Mouse (Mus musculus) lung, adult 2 months (tissue): ENCODE results near the gene Gm5741. TPM values are rescaled to one million over a fixed set of nuclear protein-coding genes. Genes with fewer than 3 reads are reported as not detected.

ENCODE experiments used
- DNase-seq: peaks from one replicate; pipeline ENCODE4 v3.0.0; 2022
- H3K4me1 ChIP-seq: fragments of 200-500 bp; 2 replicates; pipeline ENCODE4 v1.6.1; 2011; ENCODE audit warnings: low read length; ENCODE audit not compliant: control insufficient read depth, insufficient read depth
- H3K4me3 ChIP-seq: fragments of 200-500 bp; replicated peaks from 2 replicates; pipeline ENCODE3; 2011; ENCODE audit warnings: low read depth, mild to moderate bottlenecking, control low read depth, low read length; ENCODE audit errors: extremely low read depth
- CTCF ChIP-seq: fragments of 200-500 bp; IDR thresholded peaks from 2 replicates; pipeline ENCODE4 v1.5.1; 2011; ENCODE audit warnings: mild to moderate bottlenecking, low read length, control low read depth; ENCODE audit not compliant: insufficient read depth
- POLR2A ChIP-seq: fragments of 200-500 bp; IDR thresholded peaks from 2 replicates; pipeline ENCODE4 v1.6.1; 2011; ENCODE audit warnings: low read depth, mild to moderate bottlenecking, control low read depth, low read length, borderline replicate concordance; ENCODE audit errors: extremely low read depth
- WGBS: fragments of 180-500 bp; shearing (Covaris S2); methylation state at CpG from one replicate; pipeline ENCODE4 v1.1.7; 2018; 5-methylcytosine and 5-hydroxymethylcytosine counted together
- polyA plus RNA-seq: library from polyadenylated mRNA; depleted of rRNA; stranded (reverse); fragments of >200 nt; gene quantifications from 2 replicates; pipeline ENCODE4 v1.2.3, GENCODE M21; 2012

Gm5741 gene
- polyA plus RNA-seq, 1 experiment, result not detected

DNA sequence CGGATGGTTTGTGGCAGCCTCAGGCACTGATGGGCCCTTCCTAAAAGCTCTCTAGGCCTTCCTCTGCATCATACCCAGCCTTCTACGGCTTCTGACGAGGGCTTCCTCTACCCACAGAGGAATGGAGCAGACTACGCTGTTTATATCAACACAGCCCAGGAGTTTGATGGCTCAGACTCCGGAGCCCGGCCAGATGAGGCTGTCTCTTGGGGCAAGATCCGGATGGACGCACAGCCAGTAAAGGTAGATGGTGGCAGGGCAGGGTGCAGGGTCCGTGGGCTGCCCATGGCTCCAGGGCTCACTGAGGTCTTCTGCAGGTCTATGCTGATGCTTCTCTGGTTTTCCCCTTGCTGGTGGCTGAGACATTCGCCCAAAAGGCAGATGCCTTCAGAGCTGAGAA, 6.8 kb upstream of the Gm5741 start:
- WGBS, result 88% methylated on average over 10 of the region's 10 CpGs
- DNase-seq, result no peak
- TF ChIP-seq POLR2A, result no peak
- TF ChIP-seq CTCF, result no peak
- H3K4me3 ChIP-seq, result no peak overlapping the region
- H3K4me1 ChIP-seq, result peaks cover 8% of the 10 kb centered on the region

DNA sequence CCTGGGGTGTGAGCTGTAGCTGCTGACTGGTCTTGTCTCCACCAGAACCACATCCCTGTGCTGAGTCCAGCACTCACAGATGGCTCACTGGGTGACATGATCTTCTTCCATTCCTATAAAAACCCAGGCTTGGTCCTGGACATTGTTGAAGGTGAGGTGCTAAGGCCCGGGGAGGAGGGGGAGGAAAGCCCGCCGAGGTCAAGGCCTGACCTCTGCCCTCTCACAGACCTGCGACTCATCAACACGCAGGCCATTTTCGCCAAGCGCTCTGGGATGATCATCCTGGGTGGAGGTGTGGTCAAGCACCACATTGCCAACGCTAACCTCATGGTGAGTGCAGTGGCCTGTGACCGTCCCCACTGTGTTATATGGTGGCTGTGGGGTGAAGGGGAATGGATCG, 6.4 kb upstream of the Gm5741 start:
- Histone ChIP-seq H3K4me1 (peaks cover 8% of the 10 kb centered on the region), H3K4me3 (no peak overlapping the region)
- 77% methylated on average over 10 of the region's 10 CpGs for WGBS
- no peak for TF ChIP-seq CTCF
- TF ChIP-seq POLR2A, result no peak
- DNase-seq, result no peak

DNA sequence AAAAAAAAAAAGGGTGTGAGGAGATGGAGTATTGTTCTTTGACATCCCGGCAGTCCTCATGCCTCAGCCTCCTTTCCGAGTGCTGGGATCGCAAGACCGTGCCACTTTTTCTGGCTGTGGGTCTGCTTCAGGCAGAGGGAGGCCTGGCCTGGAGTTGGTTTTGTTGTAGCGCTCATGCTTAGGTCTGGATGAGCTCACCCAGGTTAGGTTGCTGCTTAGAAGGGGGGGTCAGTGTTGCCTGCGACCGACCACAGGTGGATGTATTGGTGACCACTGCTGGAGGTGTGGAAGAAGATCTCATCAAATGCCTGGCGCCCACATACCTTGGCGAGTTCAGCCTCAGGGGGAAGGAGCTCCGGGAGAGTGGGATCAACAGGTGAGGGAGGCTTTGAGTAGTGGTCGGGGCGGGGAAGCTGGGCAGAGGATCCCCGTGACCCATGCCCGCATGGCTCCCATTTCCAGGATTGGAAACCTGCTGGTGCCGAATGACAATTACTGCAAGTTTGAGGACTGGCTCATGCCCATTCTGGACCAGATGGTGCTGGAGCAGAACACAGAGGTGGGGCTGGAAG, 5.3 kb upstream of the Gm5741 start:
- peaks cover 8% of the 10 kb centered on the region for H3K4me1 ChIP-seq
- WGBS, result 84% methylated on average over 15 of the region's 15 CpGs
- H3K4me3 ChIP-seq, result no peak overlapping the region
- no peak for TF ChIP-seq POLR2A
- TF ChIP-seq CTCF, result no peak
- DNase-seq, result no peak

GRCm38 (mm10) chr8:85072364-85072929, 4.7 kb upstream of the Gm5741 start:
- TF ChIP-seq POLR2A (no peak), CTCF (no peak)
- Histone ChIP-seq H3K4me1 (peaks cover 8% of the 10 kb centered on the region), H3K4me3 (peak overlapping the region; percentile 79)
- 30% methylated on average over 9 of the region's 9 CpGs for whole genome bisulfite sequencing
- DNase-seq, result no peak

- Histone ChIP-seq H3K4me3 (peak within 1 kb of the TSS; percentile 79), H3K4me1 (peaks cover 8% of the 10 kb centered on the region)
- TF ChIP-seq POLR2A (peak; percentile 64), CTCF (no peak)
- peak; percentile 88 for DNase-seq
- WGBS, result under 1% methylated on average over 68 of the region's 68 CpGs
These were observed 3.9 kb upstream of the Gm5741 start, which contains the start of gene Dhps for GRCm38 (mm10) chr8:85071514-85072281. Dhps (plus strand) TSS chr8:85071757.

DNA sequence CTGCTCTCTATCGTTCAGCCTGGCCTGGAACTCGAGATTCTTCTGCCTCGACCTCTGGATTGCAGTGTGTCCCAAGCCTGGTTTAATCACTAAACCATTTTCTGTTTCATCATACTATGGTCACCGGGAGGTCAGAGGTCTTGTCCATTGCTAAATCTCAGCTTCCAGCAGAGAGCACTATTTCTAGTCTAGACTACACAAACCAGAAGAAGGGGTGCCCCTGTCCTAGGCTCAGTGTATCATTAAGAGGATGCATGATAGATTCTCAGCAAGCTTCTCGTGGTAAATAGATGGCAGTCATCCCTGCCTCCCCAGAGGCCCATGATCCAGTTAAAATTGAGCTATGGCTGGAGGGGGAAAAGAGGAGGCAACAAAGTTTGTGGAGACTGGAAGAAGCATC, 3.3 kb upstream of the Gm5741 start:
- TF ChIP-seq POLR2A (no peak), CTCF (no peak)
- H3K4me1 ChIP-seq, result peaks cover 8% of the 10 kb centered on the region
- no peak overlapping the region for H3K4me3 ChIP-seq
- WGBS, result 70% methylated on average over 5 of the region's 5 CpGs
- DNase-seq, result no peak

- peaks cover 3% of the 10 kb centered on the region for H3K4me1 ChIP-seq
- no peak for DNase-seq
- H3K4me3 ChIP-seq, result no peak overlapping the region
- no peak for TF ChIP-seq CTCF
- no peak for TF ChIP-seq POLR2A
- WGBS, result 96% methylated on average over 2 of the region's 2 CpGs
These were observed 627 bp downstream of the Gm5741 start for GRCm38 (mm10) chr8:85067155-85067554.

DNA sequence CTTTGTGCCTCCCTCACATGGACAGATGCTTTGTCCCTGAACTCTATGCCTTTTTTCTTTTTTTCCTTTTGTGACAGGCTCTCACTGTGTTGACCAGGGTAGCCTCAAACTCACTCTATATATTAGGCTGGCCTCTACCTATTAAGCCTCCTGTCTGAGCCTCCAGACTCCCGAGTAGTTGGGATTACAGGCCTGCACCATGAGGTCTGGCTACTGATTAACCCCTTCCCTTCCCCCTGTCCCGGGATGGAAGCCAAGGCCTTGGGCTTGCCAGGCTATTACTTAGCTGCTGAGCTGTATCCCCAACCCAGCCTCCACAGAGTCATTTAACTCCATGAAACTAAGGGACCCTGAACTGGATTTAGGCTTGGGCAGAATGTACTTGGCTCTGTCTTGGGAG, 2.6 kb downstream of the Gm5741 start:
- WGBS, result 40% methylated on average over 2 of the region's 2 CpGs
- Histone ChIP-seq H3K4me3 (no peak overlapping the region), H3K4me1 (peaks cover 2% of the 10 kb centered on the region; the same call in 1 of the 2 replicates)
- no peak for DNase-seq
- TF ChIP-seq CTCF (no peak), POLR2A (no peak)

- 95% methylated on average over 4 of the region's 4 CpGs for WGBS
- DNase-seq, result no peak
- TF ChIP-seq POLR2A (no peak), CTCF (no peak)
- no peak overlapping the region for H3K4me3 ChIP-seq
- peaks cover 2% of the 10 kb centered on the region; the same call in 1 of the 2 replicates for H3K4me1 ChIP-seq
These were observed 5.2 kb downstream of the Gm5741 start for GRCm38 (mm10) chr8:85062603-85063002.
